ENCODE assay signal across 8 mouse cellular contexts in genomic region chr2:26516275-26516674, GRCm38 (mm10). TPM values are rescaled to one million over a fixed set of nuclear protein-coding genes. Genes with fewer than 3 reads are reported as not detected.
DNase-seq lines count a peak whose midpoint lies in the region; ATAC-seq lines count a peak whose summit lies in the region.

TSS of gene Notch1 (minus strand) at chr2:26516663.

- intact Hi-C loops in heart, postnatal 25 days (cut with DNase I) = no loop called here

- ATAC-seq in forebrain, embryonic 12.5 days (ENCODE audit: low FRiP score) = no peak
- ATAC-seq in midbrain, embryonic 12.5 days (ENCODE audit: low FRiP score, low read depth) = no peak

- H3K27ac ChIP-seq in forebrain, embryonic 12.5 days = no peak within 1 kb of the TSS
- no peak within 1 kb of the TSS for H3K27ac ChIP-seq in midbrain, embryonic 12.5 days (replicated peaks)

- WGBS in forebrain, embryonic 12.5 days = 67% methylated on average over 12 of the region's 12 CpGs
- WGBS in midbrain, embryonic 12.5 days = 71% methylated on average over 12 of the region's 12 CpGs

- peaks cover 16% of the 10 kb centered on the region for H3K4me1 ChIP-seq in forebrain, embryonic 12.5 days
- H3K4me1 ChIP-seq in midbrain, embryonic 12.5 days = peaks cover 9% of the 10 kb centered on the region

- no peaks in the 10 kb centered on the region for H3K9me3 ChIP-seq in forebrain, embryonic 12.5 days
- no peaks in the 10 kb centered on the region for H3K9me3 ChIP-seq in midbrain, embryonic 12.5 days

- H3K4me3 ChIP-seq in forebrain, embryonic 12.5 days (replicated peaks) = no peak within 1 kb of the TSS
- no peak within 1 kb of the TSS for H3K4me3 ChIP-seq in midbrain, embryonic 12.5 days

- H3K27me3 ChIP-seq in forebrain, embryonic 12.5 days = no peaks in the 10 kb centered on the region
- H3K27me3 ChIP-seq in midbrain, embryonic 12.5 days = no peaks in the 10 kb centered on the region

- H3K4me2 ChIP-seq in forebrain, embryonic 12.5 days = no peak within 1 kb of the TSS
- H3K4me2 ChIP-seq in midbrain, embryonic 12.5 days (replicated peaks) = no peak within 1 kb of the TSS

- no peaks in the 10 kb centered on the region for H3K36me3 ChIP-seq in forebrain, embryonic 12.5 days (replicated peaks)
- no peaks in the 10 kb centered on the region for H3K36me3 ChIP-seq in midbrain, embryonic 12.5 days

- DNase-seq in 3T3-L1 (ENCODE audit: low read depth, low spot score) = peak; percentile 55
- DNase-seq in NIH3T3 (ENCODE audit: low read depth) = peak; percentile 72
- peak; percentile 66 for DNase-seq in heart, postnatal 25 days (ENCODE audit: low spot score)
- peak; percentile 76 for DNase-seq in kidney, postnatal 36 days
- no peak for DNase-seq in retina, embryonic 14.5 days (ENCODE audit: low spot score)
- no peak for DNase-seq in cerebellum, adult 9-10 months

- no peak within 1 kb of the TSS for H3K9ac ChIP-seq in forebrain, embryonic 12.5 days
- no peak within 1 kb of the TSS for H3K9ac ChIP-seq in midbrain, embryonic 12.5 days (replicated peaks)

RNA-seq across cellular contexts. Expression of gene Notch1, which starts in this region (rescaled TPM):
- 49.5 and 61.8 TPM in 2 replicates for polyA plus RNA-seq in forebrain, embryonic 12.5 days (2016; fragmentation: Nextera tagmentation; extraction: Ambion mirVana)
- 10 to 100 TPM; 27.5 to 32.3 TPM for total RNA-seq in heart, postnatal 25 days (2021)
- polyA plus RNA-seq in midbrain, embryonic 12.5 days (2016; fragmentation: Nextera tagmentation; extraction: Ambion mirVana) = 53.5 and 56.2 TPM in 2 replicates

Comparison
In these comparisons a context has a peak if more than half of its experiments do, and no peak if none do; other contexts are left out.
1. DNase-seq: peak in 3T3-L1 (single experiment), NIH3T3 (single experiment), heart, postnatal 25 days (single experiment) and kidney, postnatal 36 days (2 of 2); none in retina, embryonic 14.5 days (single experiment) and cerebellum, adult 9-10 months (single experiment).